Mouse (Mus musculus) heart, postnatal 10 days (tissue): Measurements from ENCODE around the gene Sh3rf1. TPM values are rescaled to one million over a fixed set of nuclear protein-coding genes. Genes with fewer than 3 reads are reported as not detected.
A peak's percentile ranks its signal among the peaks of the same experiment; 100 is the strongest.

Experiments used
- DNase-seq, 2 experiments: peaks; one replicate each; pipeline ENCODE4 v3.0.0; 2021
- intact Hi-C: fragments of 180-260 bp; cut with DNase I; formaldehyde crosslinking; loops from one replicate; pipeline ENCODE4 v1.15.1; 2025
- total RNA-seq, 2 experiments: library from RNA; stranded (reverse); gene quantifications; 2 replicates each; pipeline ENCODE4 v1.2.3; 2021

Sh3rf1 gene
- total RNA-seq, 2 experiments from 2014 or later: 9.4 to 9.8 TPM

DNA sequence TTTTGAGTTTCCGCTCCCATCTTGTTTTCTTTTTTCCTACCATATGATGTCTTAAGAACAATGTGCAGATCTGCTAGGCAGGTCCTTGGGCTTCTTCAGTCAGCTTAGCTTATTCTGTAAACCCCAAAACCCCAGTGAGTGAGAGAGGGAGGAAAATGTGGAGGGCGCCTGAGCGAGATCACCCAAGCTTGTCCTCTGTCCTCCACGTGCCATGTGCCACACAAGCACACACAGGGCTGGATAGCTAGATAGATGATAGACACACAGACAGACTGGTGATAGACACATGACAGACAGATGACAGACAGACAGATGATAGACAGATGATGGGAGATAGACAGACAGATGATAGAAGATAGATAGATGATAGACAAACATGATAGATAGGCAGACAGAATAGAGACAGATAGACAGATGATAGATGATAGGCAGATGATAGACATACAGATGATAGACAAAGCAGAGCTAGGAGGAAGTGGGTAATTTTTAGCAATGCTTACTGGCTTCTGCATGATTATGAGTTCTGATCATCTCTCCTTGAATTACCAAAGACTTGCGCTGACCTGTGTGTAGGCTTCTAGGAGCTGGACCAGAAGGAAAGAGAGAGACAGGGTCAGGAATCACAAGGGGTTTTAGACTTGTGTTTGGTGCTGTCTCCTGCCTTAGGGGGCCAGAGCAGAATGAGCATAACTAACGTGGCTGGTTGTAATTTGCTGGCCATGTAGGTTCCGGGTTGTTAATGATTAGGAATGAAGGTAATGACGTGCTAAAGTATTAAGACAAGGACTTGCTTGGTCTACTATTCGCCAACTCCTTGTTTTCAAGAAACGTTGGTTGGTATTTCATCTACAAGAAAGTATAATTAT is 58.9 kb downstream of the Sh3rf1 start:
- no peak for DNase-seq
- intact Hi-C loops: loop anchor here (5.0 kb wide), 1 partner anchor 55 kb away; no protein-coding TSS in a partner anchor

GRCm38 (mm10) chr8:61283169-61284081 is 59.8 kb downstream of the Sh3rf1 start:
- peak; percentile 24 to 40 for DNase-seq
- intact Hi-C loops: loop anchor here (5.0 kb wide), 1 partner anchor 56 kb away; no protein-coding TSS in a partner anchor

DNA sequence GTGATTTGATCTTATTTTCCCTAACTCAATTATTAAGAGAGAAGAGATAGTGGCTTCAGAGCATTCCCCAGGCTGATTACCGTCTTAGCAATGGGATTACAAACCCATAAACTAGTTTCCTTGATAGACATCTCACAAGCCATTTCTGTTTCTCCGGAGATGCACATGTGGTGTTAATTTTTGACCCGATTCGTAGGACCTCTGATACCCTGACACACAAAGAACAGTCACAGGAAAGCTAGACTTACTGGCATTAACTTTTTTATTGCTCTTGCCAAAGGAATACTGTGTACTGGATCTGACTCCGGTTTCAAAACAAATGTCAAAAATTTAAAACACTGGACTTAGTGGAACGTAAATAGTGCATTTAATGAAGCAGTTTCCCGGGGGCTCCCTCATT is 62.2 kb downstream of the Sh3rf1 start:
- no peak for DNase-seq
- intact Hi-C loops: no loop called here

- intact Hi-C loops: no loop called here
- no peak for DNase-seq
These were observed 62.7 kb downstream of the Sh3rf1 start for GRCm38 (mm10) chr8:61286394-61286793.

DNA sequence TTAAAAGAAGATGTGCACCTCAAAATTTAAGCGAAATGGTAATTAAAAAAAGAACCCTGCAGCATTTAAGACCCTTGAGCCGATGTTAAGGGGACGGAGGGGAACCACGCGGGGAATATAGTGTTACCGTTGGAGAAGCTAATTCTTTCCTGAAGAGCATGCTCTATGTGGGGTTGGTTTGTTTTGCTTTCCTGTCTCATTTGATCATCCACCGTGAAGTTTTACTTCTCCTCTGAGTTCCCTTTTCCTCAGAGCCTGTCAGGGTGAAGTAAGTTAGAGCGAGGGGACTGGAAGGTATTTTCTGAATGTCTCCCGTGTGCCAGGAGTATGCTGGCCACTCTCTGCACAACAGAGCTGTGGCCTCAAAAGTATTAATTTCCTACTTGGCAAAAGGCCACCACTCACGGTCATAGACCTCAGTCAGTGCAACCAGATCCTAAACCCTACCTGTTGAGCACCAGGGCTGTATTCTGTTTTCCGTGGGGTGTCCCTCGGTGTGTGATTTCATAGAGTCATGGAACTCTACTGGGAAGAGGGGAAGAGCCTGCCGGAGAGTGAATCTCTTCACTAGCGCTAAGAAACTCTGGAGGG is 63.2 kb downstream of the Sh3rf1 start:
- intact Hi-C loops: no loop called here
- no peak for DNase-seq

GRCm38 (mm10) chr8:61288006-61288566 is 64.4 kb downstream of the Sh3rf1 start:
- intact Hi-C loops: no loop called here
- DNase-seq: no peak

- peak; percentile 24 to 32 for DNase-seq
- intact Hi-C loops: no loop called here
These were observed 65.0 kb downstream of the Sh3rf1 start for GRCm38 (mm10) chr8:61288676-61289075.

DNA sequence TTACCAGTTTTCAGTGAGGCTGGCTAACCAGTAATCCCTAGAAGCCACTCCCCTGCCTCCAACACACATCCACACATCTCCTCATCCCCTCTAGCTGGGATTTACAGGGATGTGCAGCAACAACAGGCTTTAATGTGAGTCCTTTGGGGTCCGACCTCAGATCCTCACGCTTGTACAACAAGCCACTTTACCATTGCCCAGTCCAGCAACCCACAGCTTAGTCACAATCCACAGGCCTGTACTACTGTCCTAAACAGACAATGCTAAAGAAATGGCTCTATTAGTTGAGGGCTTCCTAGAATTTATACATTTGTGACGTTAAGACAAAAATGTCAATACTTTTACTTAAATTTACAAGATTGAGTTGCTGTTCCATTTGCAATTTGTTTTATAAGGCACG is 71.4 kb downstream of the Sh3rf1 start:
- no peak for DNase-seq
- intact Hi-C loops: no loop called here

DNA sequence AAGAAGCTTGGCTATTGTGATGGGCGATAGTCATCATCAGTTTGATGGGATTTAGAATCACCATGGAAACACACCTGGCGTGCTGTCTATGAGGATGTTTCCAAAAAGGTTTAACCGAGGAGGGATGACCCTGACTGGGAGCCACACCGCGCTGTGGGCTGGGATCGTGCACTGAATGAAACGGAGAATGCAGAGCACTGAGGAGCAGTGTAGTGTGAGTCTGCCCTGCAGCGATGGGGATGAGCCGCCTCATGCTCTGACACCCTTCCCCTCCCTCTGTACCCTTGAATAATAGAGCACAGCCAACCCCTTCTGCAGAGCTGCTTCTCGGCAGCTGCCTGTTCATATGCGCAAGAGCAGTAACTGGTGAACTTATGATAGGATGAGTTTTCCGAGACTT is 71.8 kb downstream of the Sh3rf1 start:
- intact Hi-C loops: no loop called here
- DNase-seq: no peak

- DNase-seq: no peak
- intact Hi-C loops: no loop called here
These were observed 75.2 kb downstream of the Sh3rf1 start for GRCm38 (mm10) chr8:61298828-61299227.

GRCm38 (mm10) chr8:61301298-61302028 is 77.8 kb downstream of the Sh3rf1 start:
- intact Hi-C loops: no loop called here
- DNase-seq: no peak

DNA sequence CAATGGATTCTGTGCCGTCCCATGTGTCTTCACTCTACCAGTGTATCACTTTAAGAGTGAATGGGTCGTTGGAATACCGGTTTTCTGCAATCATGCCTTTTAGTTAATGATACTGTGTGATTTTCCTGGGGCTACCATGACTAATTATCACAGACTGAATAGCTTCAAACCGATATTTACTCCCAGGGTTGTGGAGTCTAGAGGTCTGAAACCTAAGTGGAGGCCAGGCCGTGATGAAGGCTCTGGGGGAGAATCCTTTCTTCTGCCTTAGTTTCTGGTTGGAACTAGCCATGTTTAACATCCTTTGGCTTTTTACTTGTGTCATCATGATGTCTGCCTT is 78.3 kb downstream of the Sh3rf1 start:
- intact Hi-C loops: no loop called here
- no peak for DNase-seq

- intact Hi-C loops: no loop called here
- DNase-seq: no peak
These were observed 81.9 kb downstream of the Sh3rf1 start for GRCm38 (mm10) chr8:61305451-61306070.

DNA sequence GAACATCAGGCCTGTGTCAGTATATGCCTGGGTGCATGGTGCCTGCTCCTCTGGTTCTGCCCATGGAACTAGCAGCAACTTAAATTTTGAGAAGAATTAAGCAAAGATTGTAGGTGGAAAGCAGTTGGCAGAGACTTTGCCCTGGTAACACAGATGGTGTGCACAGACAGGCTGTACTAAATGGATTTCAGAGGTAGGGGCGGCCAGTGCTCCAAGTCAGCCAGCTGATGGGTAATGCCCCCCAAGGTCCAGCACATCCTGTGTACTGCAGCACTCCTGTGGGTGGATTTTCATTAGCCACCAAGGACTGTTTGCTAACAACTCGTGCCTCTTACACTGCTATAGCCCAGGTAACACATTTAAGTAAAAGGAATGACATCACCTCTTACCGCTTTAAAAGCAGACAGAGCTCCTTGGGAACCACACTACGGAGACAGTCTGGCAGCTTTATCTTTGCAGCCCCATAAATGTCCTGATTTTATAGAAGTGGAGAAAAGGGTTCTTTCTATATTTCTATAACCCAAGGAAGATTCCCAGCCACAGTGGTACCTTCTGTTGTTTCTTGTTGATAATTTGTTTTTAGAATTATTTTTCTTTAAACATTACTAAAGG is 82.9 kb downstream of the Sh3rf1 start:
- no peak for DNase-seq
- intact Hi-C loops: no loop called here

DNA sequence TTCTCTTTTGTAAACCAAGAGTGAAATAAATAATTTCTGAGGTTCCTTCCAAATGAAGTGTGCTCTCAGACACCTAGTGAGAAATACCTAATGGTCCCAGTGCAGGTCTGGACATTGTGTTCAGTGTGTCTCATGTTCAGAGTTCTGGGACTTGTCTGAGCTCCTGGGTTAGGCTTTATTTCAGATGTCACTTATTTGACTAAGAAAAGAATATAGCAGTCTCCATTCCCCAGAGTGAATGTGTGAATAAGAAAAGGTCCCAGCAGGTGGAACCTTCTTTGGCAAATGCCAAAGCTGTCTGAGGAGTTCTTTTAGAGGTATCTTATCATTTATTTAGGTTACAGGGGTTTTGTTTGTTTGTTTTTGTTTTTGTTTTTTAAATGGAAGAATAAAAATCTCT is 85.2 kb downstream of the Sh3rf1 start:
- no peak for DNase-seq
- intact Hi-C loops: no loop called here

DNA sequence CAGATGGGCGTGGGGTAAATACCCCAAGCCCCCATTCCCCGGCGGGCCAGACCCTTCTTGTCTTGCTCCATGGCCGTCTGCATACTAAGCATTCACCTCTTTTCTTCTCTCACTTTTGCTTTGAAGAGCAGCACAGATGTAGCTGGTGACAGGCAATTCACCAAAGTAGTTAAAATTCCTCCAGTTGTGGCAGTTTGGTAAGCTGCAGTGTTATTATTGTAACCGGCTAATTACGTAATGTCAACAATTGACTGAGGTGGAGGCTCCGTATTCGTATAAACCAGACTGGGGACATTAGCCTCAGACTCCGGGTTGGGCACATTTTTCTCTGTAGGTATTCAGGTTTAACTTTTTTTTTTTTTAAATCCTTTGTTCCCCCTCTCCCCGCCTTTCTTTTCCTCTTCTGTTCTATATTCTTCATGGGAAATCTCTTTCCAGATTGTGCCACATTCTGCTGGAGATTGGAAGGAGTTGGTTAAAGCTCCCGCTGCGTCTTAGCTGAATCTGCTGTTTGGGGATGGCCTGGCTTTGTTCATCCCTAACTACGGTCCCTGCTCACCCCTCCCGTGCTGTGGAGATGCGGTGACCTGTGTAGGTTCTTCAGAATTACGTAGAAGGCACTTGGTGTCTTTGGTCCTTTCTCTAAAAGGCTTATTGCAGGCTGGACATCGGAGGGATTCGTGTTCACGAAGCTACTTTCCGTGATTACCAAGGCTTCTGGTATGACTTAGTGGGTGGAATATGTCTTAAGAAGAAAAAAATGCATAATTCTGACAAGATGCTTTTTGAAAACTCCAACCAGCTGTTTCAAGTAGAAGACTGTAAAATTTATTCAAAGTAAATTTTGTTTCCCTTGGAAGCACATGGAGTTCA is 86.1 kb downstream of the Sh3rf1 start:
- intact Hi-C loops: no loop called here
- DNase-seq: no peak

DNA sequence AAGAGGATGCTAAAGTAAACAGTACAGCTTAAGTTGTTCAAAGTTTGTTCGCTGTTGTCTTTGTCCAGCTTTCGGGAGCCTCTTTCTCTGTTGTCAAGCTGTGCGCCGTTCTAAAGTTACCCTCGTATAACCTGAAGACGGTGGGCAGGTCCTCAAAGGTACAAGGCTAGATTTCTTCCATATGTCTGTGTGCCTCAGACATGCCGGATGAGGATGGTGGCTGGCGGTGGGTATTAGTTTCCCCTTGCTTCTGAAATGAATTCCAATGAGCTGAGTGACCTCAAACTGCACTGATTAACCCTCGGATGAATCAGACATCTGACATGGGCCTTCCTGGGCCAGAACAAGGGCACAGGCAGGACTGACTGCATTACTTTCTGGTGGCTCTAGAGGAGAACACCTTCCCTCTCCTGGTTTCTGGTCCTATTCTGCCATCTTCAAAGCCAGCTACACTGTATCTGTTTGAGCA is 86.8 kb downstream of the Sh3rf1 start:
- no peak for DNase-seq
- intact Hi-C loops: no loop called here

DNA sequence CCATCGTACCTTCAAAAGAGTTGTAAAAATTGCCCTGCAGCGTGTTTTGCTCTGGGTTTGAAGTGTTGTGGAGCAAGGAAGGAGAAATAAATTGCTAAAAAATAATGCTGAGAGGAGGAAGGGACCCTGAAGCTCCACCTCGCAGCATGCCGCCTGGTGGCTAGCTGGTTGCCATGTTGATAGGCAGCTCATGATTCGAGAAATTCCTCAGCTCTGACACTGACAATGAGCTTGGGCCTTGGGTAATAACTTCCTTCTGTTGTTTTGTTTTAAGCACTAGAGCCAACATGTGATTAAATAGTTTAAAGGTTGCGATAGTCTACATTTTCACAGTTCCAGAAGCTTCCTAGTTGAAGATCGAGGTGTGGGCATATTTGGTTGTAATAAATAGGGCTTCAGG is 89.3 kb downstream of the Sh3rf1 start:
- peak in 1 of 2 experiments; percentile 25 for DNase-seq
- intact Hi-C loops: no loop called here
